Mouse (Mus musculus) testis, postnatal 14 days (tissue): ENCODE results near the gene Satb2.
A peak's percentile ranks its signal among the peaks of the same experiment; 100 is the strongest.

Experiments used
- DNase-seq: peaks from one replicate; pipeline ENCODE4 v3.0.0; 2021; ENCODE audit warnings: low spot score

The Satb2 gene

GRCm38 (mm10) chr1:56928731-56929130, 49.7 kb downstream of the Satb2 start:
- DNase-seq: no peak

- no peak for DNase-seq
These were observed 58.0 kb downstream of the Satb2 start for GRCm38 (mm10) chr1:56920472-56920871.

- no peak for DNase-seq
These were observed 64.2 kb downstream of the Satb2 start for GRCm38 (mm10) chr1:56914279-56914678.

GRCm38 (mm10) chr1:56900706-56901287, 77.7 kb downstream of the Satb2 start:
- DNase-seq: no peak

- no peak for DNase-seq
These were observed 78.3 kb downstream of the Satb2 start for GRCm38 (mm10) chr1:56900187-56900586.

- no peak for DNase-seq
These were observed 79.6 kb downstream of the Satb2 start for GRCm38 (mm10) chr1:56898606-56899396.

GRCm38 (mm10) chr1:56897492-56898180, 80.8 kb downstream of the Satb2 start:
- no peak for DNase-seq

GRCm38 (mm10) chr1:56896670-56897069, 81.8 kb downstream of the Satb2 start:
- DNase-seq: no peak

GRCm38 (mm10) chr1:56892766-56893165, 85.7 kb downstream of the Satb2 start:
- no peak for DNase-seq

GRCm38 (mm10) chr1:56888939-56889338, 89.5 kb downstream of the Satb2 start:
- DNase-seq: no peak

GRCm38 (mm10) chr1:56887524-56887923, 90.9 kb downstream of the Satb2 start:
- no peak for DNase-seq

GRCm38 (mm10) chr1:56871485-56871884, 107.0 kb downstream of the Satb2 start:
- no peak for DNase-seq

- no peak for DNase-seq
These were observed 113.2 kb downstream of the Satb2 start for GRCm38 (mm10) chr1:56865246-56865645.

- no peak for DNase-seq
These were observed 115.7 kb downstream of the Satb2 start for GRCm38 (mm10) chr1:56862799-56863198.

- DNase-seq: peak; percentile 21
These were observed 121.2 kb downstream of the Satb2 start for GRCm38 (mm10) chr1:56857202-56857601.

- DNase-seq: no peak
These were observed 128.0 kb downstream of the Satb2 start for GRCm38 (mm10) chr1:56850446-56850845.

GRCm38 (mm10) chr1:56846358-56846757, 132.1 kb downstream of the Satb2 start:
- no peak for DNase-seq

GRCm38 (mm10) chr1:56845523-56846118, 132.8 kb downstream of the Satb2 start:
- DNase-seq: no peak

GRCm38 (mm10) chr1:56844551-56845330, 133.7 kb downstream of the Satb2 start:
- no peak for DNase-seq

GRCm38 (mm10) chr1:56838901-56839300, 139.5 kb downstream of the Satb2 start:
- no peak for DNase-seq

GRCm38 (mm10) chr1:56833984-56834900, 144.2 kb downstream of the Satb2 start:
- DNase-seq: no peak
